Mouse (Mus musculus) C2C12 (cell line): ENCODE measurements around the gene Hrc. TPM values are rescaled to one million over a fixed set of nuclear protein-coding genes. Genes with fewer than 3 reads are reported as not detected.

Experiments
- H3K27me3 ChIP-seq: one replicate; pipeline ENCODE4 v1.6.1; 2011; ENCODE audit not compliant: control insufficient read depth, insufficient read depth, insufficient read length
- H3K36me3 ChIP-seq: one replicate; pipeline ENCODE4 v1.6.1; 2011; ENCODE audit not compliant: control insufficient read depth, insufficient read depth
- H3K4me3 ChIP-seq: one replicate; pipeline ENCODE4 v1.5.1; 2011; ENCODE audit warnings: mild to moderate bottlenecking, control low read depth; ENCODE audit not compliant: poor library complexity, insufficient read depth, severe bottlenecking
- H3K79me2 ChIP-seq: one replicate; pipeline ENCODE4 v1.6.1; 2011; ENCODE audit not compliant: control insufficient read depth, insufficient read depth
- H3K79me3 ChIP-seq: one replicate; pipeline ENCODE4 v1.6.1; 2011; ENCODE audit warnings: low read depth, control low read depth
- H3ac ChIP-seq: one replicate; pipeline ENCODE3; 2011; ENCODE audit warnings: low read depth; ENCODE audit not compliant: control insufficient read depth, insufficient read length
- CEBPB ChIP-seq: IDR thresholded peaks from one replicate; pipeline ENCODE4 v1.6.1; 2011; ENCODE audit warnings: low read depth, mild to moderate bottlenecking, control low read depth, moderate library complexity
- CTCF ChIP-seq: IDR thresholded peaks from one replicate; pipeline ENCODE4 v1.5.1; 2011; ENCODE audit not compliant: control insufficient read depth, insufficient read depth, insufficient read length
- FOSL1 ChIP-seq: IDR thresholded peaks from one replicate; pipeline ENCODE4 v1.8.0; 2011; ENCODE audit warnings: mild to moderate bottlenecking, low read length; ENCODE audit not compliant: poor library complexity, insufficient read depth, severe bottlenecking
- MAX ChIP-seq: IDR thresholded peaks from one replicate; pipeline ENCODE4 v1.6.1; 2011; ENCODE audit warnings: mild to moderate bottlenecking, control low read depth
- MYOD1 ChIP-seq: IDR thresholded peaks from one replicate; pipeline ENCODE4 v1.6.1; 2011; ENCODE audit warnings: low read depth; ENCODE audit not compliant: control insufficient read depth, insufficient read length
- MYOG ChIP-seq: IDR thresholded peaks from one replicate; pipeline ENCODE4 v1.6.1; 2011; ENCODE audit not compliant: control insufficient read depth, insufficient read length; ENCODE audit errors: extremely low read depth
- USF1 ChIP-seq: IDR thresholded peaks from one replicate; pipeline ENCODE4 v1.6.1; 2011; ENCODE audit warnings: low read depth, mild to moderate bottlenecking, control low read depth, moderate library complexity
- polyA plus RNA-seq: library from polyadenylated mRNA; unstranded; fragments of >200 nt; fragmentation: generic; extraction: Trizol; gene quantifications from one replicate; pipeline ENCODE4 v1.2.1, GENCODE M21; 2012; ENCODE audit warnings: missing spikeins

The Hrc gene
- polyA plus RNA-seq, 1 experiment, result 0.51 TPM

DNA sequence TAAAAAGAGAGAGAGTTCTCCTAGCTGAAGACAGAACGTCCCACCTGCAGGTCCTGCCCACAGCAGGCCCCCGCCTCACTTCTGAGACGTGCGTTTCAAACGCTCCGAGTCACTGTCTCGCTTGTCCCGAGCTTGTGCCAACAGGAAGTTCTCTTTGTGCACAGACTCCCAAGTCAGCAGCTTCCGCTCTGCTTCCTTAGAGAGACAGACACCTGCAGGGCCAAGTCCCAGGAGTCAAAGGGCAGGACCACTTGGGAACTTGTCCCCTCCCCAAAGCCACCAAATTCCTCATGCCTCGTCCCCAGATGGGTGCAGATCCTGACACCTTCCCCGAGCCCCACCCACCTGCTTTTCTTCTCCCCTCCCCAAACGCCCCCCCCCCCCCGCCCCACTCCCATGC lies 30.2 kb upstream of the Hrc start:
- Histone ChIP-seq H3K36me3 (no peaks in the 10 kb centered on the region), H3K79me2 (no peaks in the 10 kb centered on the region), H3K79me3 (no peaks in the 10 kb centered on the region), H3K27me3 (no peaks in the 10 kb centered on the region), H3K4me3 (no peak overlapping the region), H3ac (no peak overlapping the region)
- TF ChIP-seq MYOG (no peak), MAX (no peak), CEBPB (no peak), FOSL1 (no peak)

DNA sequence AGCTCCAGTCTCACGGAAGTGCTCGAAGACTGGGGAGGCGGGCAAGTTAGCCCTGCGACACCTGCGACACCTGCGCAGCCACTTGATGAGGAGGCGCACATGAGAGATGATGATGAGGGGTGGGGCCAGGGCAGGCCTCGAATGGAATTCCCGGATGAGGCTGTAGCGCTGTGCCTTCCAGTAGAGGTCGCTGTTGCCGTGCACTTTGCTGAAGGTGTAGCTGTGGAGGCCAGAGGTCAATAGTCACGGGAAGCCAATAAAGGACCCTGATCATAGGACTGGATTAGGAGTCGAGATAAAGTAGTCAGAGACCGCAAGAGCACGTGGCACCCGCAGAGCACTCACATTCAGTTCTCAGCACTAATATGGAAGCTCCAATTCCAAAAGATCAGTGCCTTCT lies 29.8 kb upstream of the Hrc start:
- Histone ChIP-seq H3K27me3 (no peaks in the 10 kb centered on the region), H3K79me2 (no peaks in the 10 kb centered on the region), H3K79me3 (no peaks in the 10 kb centered on the region), H3K36me3 (no peaks in the 10 kb centered on the region), H3K4me3 (no peak overlapping the region), H3ac (no peak overlapping the region)
- TF ChIP-seq CTCF (peak; percentile 84), MYOD1 (no peak), MYOG (no peak), USF1 (no peak), FOSL1 (no peak), MAX (no peak), CEBPB (no peak)

DNA sequence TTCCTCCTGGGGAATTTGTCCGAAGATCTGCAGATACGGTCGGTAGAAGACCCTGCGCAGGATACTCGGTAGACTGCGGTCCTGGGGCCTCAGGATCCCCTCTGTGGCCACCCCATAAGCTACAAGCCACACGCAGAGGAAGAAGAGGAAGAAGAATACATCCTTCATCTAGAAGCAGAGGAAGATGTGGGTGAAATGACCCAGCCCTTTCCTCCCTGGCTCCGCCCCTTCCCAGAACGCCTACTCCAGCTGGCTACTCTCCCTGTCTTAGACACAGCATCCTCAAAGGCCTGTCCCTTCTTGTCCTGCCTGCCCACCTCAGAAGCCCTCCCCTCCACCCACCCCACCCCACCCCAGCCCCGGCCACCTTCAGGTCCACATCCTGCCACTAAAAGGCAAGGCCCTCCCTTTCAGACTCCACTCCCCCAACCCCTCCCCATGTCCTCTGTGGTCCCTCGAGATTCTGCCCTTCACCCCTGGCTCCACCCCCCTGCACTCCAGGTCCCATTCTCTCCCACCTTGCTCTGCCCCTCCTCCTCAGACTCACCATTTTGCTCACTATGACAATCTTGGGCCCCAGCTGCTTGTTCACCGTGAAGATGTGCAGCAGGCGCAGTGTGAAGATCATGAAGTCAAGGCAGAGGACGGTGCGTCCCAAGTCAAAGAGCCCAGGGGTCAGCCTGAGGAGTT lies 26.4 kb upstream of the Hrc start:
- no peaks in the 10 kb centered on the region for H3K79me2 ChIP-seq
- no peaks in the 10 kb centered on the region for H3K27me3 ChIP-seq
- TF ChIP-seq MYOG (no peak), CTCF (no peak), MAX (no peak), FOSL1 (no peak), USF1 (no peak), CEBPB (no peak), MYOD1 (no peak)
- no peak overlapping the region for H3K4me3 ChIP-seq
- no peaks in the 10 kb centered on the region for H3K36me3 ChIP-seq
- no peak overlapping the region for H3ac ChIP-seq
- H3K79me3 ChIP-seq, result no peaks in the 10 kb centered on the region

DNA sequence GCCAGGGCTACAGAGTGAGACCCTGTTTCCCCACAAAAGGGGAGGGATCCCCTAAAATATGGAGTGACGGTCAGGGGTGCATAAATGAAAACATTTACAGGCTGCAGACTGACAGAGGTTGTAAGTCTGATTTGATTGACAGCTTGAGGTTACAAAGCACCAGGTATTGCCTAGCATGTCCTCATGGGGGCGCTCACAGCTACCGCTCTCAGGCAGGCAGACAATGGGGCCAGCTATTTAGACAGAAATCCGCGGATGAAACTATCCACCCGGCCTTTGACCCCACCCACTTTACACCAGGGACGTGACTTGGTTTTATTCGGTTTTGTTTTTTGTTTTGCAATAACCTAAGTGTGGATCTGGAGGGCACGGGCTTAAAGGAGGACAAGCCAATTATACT lies 25.6 kb upstream of the Hrc start:
- Histone ChIP-seq H3K27me3 (no peaks in the 10 kb centered on the region), H3K79me3 (no peaks in the 10 kb centered on the region), H3ac (no peak overlapping the region), H3K79me2 (no peaks in the 10 kb centered on the region), H3K4me3 (no peak overlapping the region), H3K36me3 (no peaks in the 10 kb centered on the region)
- TF ChIP-seq MYOD1 (no peak), CTCF (peak; percentile 36), MYOG (no peak), CEBPB (no peak)

DNA sequence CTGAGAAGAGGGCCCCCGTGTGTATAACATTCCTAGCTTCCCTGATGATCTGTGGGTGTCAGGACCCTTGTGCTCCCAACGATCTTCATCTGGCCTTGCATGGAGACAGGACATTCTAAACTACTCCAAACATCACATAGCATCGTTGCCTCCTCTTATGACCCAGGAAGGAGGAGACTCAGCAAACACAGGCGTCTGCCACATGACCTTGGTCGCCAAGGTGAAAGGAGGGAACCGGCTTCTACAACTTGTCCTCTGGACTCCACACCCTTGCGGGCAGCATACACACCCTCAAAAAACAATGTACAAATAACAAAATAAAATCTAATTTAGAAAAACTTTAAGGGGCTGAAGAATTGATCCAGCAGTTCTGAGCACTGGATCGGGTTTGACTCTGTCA lies 23.1 kb upstream of the Hrc start:
- Histone ChIP-seq H3K79me2 (no peaks in the 10 kb centered on the region), H3K79me3 (no peaks in the 10 kb centered on the region), H3K27me3 (no peaks in the 10 kb centered on the region), H3ac (no peak overlapping the region), H3K36me3 (no peaks in the 10 kb centered on the region), H3K4me3 (no peak overlapping the region)
- TF ChIP-seq MAX, result no peak
- TF ChIP-seq FOSL1, result no peak
- no peak for TF ChIP-seq MYOG
- no peak for TF ChIP-seq USF1
- TF ChIP-seq CTCF, result no peak
- no peak for TF ChIP-seq MYOD1
- no peak for TF ChIP-seq CEBPB

DNA sequence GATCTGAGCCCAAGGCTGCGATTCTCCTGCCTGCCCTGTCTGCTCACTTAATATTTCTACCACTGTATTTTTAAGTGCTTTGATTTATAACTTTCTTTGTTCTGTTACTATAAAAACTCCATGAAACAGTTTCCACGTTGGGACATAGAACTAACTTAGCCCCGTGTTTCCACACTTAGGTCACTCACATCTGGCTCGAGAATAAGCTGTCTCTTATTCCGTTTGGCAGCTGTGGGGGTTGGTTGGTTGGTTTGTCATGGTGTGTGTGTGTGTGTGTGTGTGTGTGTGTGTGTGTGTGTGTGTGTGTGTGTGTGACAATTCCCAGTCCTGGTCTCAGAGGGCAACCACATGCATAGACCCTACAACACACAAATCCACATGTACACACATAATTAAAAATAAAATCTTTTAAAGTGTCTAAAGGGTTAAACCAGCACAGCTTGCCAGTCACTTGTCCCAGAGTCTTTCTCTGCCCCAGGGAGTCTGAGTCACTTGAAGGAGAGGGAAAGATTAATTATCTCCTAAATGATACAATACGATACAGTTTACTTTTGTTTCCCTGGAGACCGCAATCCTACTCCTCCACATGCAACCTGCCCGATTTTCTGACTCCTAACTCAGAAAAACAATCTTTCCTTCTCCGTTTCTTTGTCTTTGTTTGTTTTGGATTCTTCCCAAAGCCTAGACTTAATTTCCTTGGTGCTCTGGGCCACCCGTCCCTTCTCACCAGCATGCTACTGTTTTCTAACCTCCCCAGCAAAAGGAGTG lies 22.2 kb upstream of the Hrc start:
- Histone ChIP-seq H3K36me3 (no peaks in the 10 kb centered on the region), H3K4me3 (no peak overlapping the region)
- TF ChIP-seq CEBPB (no peak), MAX (peak; percentile 12), CTCF (no peak), MYOD1 (no peak), FOSL1 (no peak)

More for the DNA sequence above, 22.2 kb upstream of the Hrc start:
- Histone ChIP-seq H3K79me2 (no peaks in the 10 kb centered on the region), H3K27me3 (no peaks in the 10 kb centered on the region), H3K79me3 (no peaks in the 10 kb centered on the region), H3ac (no peak overlapping the region)
